Mouse (Mus musculus) layer of hippocampus, adult 9-11 months (tissue): Measurements from ENCODE around the gene Ropn1l.

Source experiments
- DNase-seq: peaks from one replicate; pipeline ENCODE4 v3.0.0; 2022

The Ropn1l gene

GRCm38 (mm10) chr15:31442698-31443097 lies 10.8 kb downstream of the Ropn1l start:
- peak; percentile 73 for DNase-seq

GRCm38 (mm10) chr15:31441996-31442395 lies 11.5 kb downstream of the Ropn1l start:
- no peak for DNase-seq

GRCm38 (mm10) chr15:31436811-31437210 lies 16.7 kb downstream of the Ropn1l start:
- no peak for DNase-seq

GRCm38 (mm10) chr15:31436083-31436482 lies 17.5 kb downstream of the Ropn1l start:
- DNase-seq = no peak

GRCm38 (mm10) chr15:31433768-31434167 lies 19.8 kb downstream of the Ropn1l start:
- no peak for DNase-seq

GRCm38 (mm10) chr15:31431847-31432246 lies 21.7 kb downstream of the Ropn1l start:
- DNase-seq = no peak

GRCm38 (mm10) chr15:31430014-31430413 lies 23.5 kb downstream of the Ropn1l start:
- DNase-seq = no peak

- DNase-seq = no peak
These were observed 24.1 kb downstream of the Ropn1l start for GRCm38 (mm10) chr15:31429429-31429828.

- DNase-seq = peak; percentile 81
These were observed 25.0 kb downstream of the Ropn1l start for GRCm38 (mm10) chr15:31428571-31428970.

- DNase-seq = no peak
These were observed 26.1 kb downstream of the Ropn1l start for GRCm38 (mm10) chr15:31427390-31427789.

- DNase-seq = peak; percentile 49
These were observed 27.4 kb downstream of the Ropn1l start for GRCm38 (mm10) chr15:31426066-31426706.

- no peak for DNase-seq
These were observed 30.7 kb downstream of the Ropn1l start for GRCm38 (mm10) chr15:31422649-31423369.

GRCm38 (mm10) chr15:31419037-31419436 lies 34.5 kb downstream of the Ropn1l start:
- DNase-seq = no peak

- DNase-seq = no peak
These were observed 34.9 kb downstream of the Ropn1l start for GRCm38 (mm10) chr15:31418686-31419024.

GRCm38 (mm10) chr15:31417796-31418685 lies 35.5 kb downstream of the Ropn1l start:
- DNase-seq = peak; percentile 65

- DNase-seq = no peak
These were observed 36.1 kb downstream of the Ropn1l start for GRCm38 (mm10) chr15:31417409-31417795.

- DNase-seq = no peak
These were observed 38.4 kb downstream of the Ropn1l start for GRCm38 (mm10) chr15:31415181-31415580.

- no peak for DNase-seq
These were observed 39.2 kb downstream of the Ropn1l start for GRCm38 (mm10) chr15:31414179-31414898.

- no peak for DNase-seq
These were observed 39.9 kb downstream of the Ropn1l start for GRCm38 (mm10) chr15:31413662-31414061.

GRCm38 (mm10) chr15:31412933-31413332 lies 40.6 kb downstream of the Ropn1l start:
- no peak for DNase-seq

- DNase-seq = no peak
These were observed 41.1 kb downstream of the Ropn1l start for GRCm38 (mm10) chr15:31412436-31412835.

- no peak for DNase-seq
These were observed 46.0 kb downstream of the Ropn1l start for GRCm38 (mm10) chr15:31407490-31407889.

GRCm38 (mm10) chr15:31406881-31407280 lies 46.7 kb downstream of the Ropn1l start:
- DNase-seq = no peak
